Mouse (Mus musculus) embryonic fibroblast, embryonic 13.5 days (primary cell): ENCODE measurements around the gene Cyp4f18. TPM values are rescaled to one million over a fixed set of nuclear protein-coding genes. Genes with fewer than 3 reads are reported as not detected.

ENCODE experiments used
- H3K27ac ChIP-seq: 2 replicates; pipeline ENCODE4 v1.5.1; 2012; ENCODE audit warnings: low read length, control low read depth, inconsistent platforms; ENCODE audit not compliant: insufficient read depth
- H3K4me1 ChIP-seq: 2 replicates; pipeline ENCODE4 v1.6.1; 2011; ENCODE audit warnings: low read length; ENCODE audit not compliant: control insufficient read depth, insufficient read depth
- H3K4me3 ChIP-seq: 2 replicates; pipeline ENCODE4 v1.5.1; 2011; ENCODE audit warnings: mild to moderate bottlenecking, control low read depth, low read length; ENCODE audit not compliant: insufficient read depth
- CTCF ChIP-seq: IDR thresholded peaks from 2 replicates; pipeline ENCODE4 v1.5.1; 2011; ENCODE audit warnings: mild to moderate bottlenecking, control low read depth, low read length, moderate library complexity, borderline replicate concordance; ENCODE audit not compliant: insufficient read depth
- POLR2A ChIP-seq: IDR thresholded peaks from 2 replicates; pipeline ENCODE4 v1.6.1; 2011; ENCODE audit warnings: low read depth, mild to moderate bottlenecking, control low read depth, low read length, moderate library complexity
- polyA plus RNA-seq: library from polyadenylated mRNA; stranded (reverse); fragments of >200 nt; gene quantifications from 2 replicates; pipeline ENCODE4 v1.2.4, GENCODE M21; 2011; ENCODE audit warnings: low read depth; ENCODE audit not compliant: missing spikeins, insufficient read length

Cyp4f18 gene
- polyA plus RNA-seq, 1 experiment, result not detected

DNA sequence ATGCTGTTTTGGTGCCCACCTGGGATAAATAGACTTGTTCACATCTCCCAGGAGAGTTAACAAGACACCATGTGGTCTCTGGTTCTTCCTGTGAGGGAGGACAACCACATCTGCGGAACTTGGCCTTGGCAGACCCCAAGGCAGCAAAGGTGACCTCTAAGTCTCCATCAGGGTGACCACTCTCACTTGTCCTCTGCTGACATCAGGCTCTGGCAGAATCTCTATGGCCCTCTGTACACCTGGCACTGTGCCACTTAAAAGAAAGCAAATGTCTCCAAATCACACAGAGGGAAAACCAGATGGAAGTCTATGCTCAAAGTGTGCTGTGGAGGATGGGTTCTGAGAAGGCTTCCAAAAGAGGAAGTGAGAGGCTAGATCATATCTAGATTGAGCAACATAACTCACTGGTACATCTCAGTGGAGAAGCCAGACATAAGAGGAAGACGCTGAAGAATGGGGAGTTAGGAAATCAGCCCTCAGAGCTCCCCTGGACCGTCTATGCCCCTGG is 1.2 kb downstream of the Cyp4f18 start:
- TF ChIP-seq POLR2A (no peak), CTCF (no peak)

DNA sequence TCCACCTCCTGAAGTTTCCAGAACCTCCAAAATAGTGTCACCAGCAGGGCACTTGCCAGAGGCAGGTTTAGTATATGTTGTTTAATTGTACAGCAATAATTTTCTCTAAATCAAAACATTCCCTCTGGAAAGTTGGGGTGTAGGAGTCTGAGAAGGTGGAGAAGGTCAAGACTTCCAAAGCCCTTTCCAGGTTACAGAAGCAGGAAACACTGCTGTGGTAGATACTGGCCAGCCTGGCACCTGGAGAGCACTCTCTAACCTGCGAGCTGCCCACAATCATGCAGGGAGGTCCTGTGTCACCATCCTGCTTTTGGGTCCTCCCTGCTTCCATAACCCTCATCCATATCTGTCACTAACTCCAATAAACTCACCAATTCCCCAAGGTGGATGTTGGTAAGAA is 2.7 kb downstream of the Cyp4f18 start:
- Histone ChIP-seq H3K27ac (no peak overlapping the region), H3K4me1 (no peaks in the 10 kb centered on the region), H3K4me3 (no peak overlapping the region)
- TF ChIP-seq CTCF (no peak), POLR2A (no peak)

More for the DNA sequence above, 1.2 kb downstream of the Cyp4f18 start:
- Histone ChIP-seq H3K4me1 (no peaks in the 10 kb centered on the region), H3K27ac (no peak overlapping the region), H3K4me3 (no peak overlapping the region)

- TF ChIP-seq CTCF, result no peak
- TF ChIP-seq POLR2A, result no peak
- H3K4me3 ChIP-seq, result no peak overlapping the region
- H3K27ac ChIP-seq, result no peak overlapping the region
- no peaks in the 10 kb centered on the region for H3K4me1 ChIP-seq
Observed at GRCm38 (mm10) chr8:72005912-72006311, 3.5 kb downstream of the Cyp4f18 start.

DNA sequence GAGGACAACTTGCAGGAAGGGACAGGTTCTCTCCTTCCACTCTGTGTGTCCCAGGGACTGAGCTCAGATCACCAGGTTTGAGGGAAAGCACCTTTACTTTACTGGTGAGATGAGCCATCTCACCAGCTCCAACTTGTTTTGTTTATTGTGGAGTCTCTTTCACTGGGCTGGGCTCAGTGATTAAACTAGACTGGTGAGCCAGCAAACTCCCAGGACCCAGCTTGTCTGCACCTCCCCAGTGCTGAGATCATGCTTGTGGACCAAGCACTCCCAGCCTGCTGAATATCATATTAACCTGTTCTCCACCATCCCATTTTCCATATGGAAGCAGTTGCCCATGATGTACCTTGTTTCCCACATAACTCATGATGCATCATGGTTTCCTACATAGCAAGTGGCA is 6.5 kb downstream of the Cyp4f18 start:
- TF ChIP-seq POLR2A (no peak), CTCF (no peak)
- Histone ChIP-seq H3K4me1 (no peaks in the 10 kb centered on the region), H3K27ac (no peak overlapping the region), H3K4me3 (no peak overlapping the region)

GRCm38 (mm10) chr8:72000223-72000622 is 9.2 kb downstream of the Cyp4f18 start:
- Histone ChIP-seq H3K4me3 (no peak overlapping the region), H3K27ac (no peak overlapping the region), H3K4me1 (no peaks in the 10 kb centered on the region)
- TF ChIP-seq CTCF (no peak), POLR2A (no peak)

DNA sequence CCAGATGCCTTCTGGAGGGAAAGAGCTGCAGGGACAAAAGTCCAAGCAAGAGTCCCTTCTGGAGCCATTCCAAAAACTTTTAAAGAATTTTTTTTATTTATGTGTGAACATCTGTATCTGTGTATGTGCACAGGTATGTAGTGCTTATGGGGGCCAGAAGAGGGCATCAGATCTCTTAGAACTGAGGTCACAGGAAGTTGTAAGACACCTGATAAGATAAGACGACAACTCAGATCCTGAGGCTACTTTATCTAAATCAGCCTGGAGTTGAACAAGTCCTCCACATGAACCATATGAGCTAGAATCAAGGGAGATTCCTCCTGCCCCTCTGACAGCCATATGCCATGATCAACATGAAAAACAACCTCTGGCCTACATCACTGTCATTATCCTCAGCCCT is 10.0 kb downstream of the Cyp4f18 start:
- no peaks in the 10 kb centered on the region for H3K4me1 ChIP-seq
- no peak overlapping the region for H3K27ac ChIP-seq
- no peak overlapping the region for H3K4me3 ChIP-seq
- TF ChIP-seq POLR2A (no peak), CTCF (no peak)

DNA sequence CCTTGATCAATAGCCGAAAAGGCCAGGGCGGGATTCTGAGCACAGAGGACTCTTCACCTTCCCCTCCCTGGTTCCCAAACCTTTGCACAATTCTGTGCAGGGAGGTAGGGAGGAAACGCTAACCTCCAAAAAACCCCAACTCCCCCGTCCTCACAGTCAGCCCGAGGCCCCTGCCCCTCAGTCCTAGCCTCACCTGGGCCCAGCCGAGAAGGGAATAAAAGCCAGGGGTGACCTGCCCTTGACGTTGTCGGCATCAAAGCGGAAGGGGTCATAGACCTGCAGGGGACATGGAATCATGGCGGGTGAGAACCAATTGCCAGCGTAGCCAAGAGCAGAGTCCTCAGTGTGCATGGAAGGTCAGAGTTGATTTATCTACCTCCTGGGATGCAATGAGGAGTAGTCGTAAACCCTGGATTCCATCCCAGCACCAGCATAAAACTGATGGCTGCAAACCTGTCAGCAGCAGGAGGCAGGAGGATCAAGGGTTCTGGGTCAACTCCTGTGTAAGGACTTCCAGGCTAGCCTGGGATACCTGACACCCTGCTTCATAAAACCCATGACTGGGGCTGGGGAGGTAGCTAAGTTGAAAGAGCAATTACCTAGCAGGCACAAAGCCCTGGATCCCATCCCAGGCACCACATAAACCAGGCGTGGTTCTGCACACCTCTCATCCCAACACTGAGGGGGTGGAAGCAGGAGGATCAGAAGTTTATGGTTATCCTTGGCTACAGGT is 20.4 kb downstream of the Cyp4f18 start:
- peak overlapping the region; percentile 32 for H3K4me3 ChIP-seq
- no peaks in the 10 kb centered on the region for H3K4me1 ChIP-seq

DNA sequence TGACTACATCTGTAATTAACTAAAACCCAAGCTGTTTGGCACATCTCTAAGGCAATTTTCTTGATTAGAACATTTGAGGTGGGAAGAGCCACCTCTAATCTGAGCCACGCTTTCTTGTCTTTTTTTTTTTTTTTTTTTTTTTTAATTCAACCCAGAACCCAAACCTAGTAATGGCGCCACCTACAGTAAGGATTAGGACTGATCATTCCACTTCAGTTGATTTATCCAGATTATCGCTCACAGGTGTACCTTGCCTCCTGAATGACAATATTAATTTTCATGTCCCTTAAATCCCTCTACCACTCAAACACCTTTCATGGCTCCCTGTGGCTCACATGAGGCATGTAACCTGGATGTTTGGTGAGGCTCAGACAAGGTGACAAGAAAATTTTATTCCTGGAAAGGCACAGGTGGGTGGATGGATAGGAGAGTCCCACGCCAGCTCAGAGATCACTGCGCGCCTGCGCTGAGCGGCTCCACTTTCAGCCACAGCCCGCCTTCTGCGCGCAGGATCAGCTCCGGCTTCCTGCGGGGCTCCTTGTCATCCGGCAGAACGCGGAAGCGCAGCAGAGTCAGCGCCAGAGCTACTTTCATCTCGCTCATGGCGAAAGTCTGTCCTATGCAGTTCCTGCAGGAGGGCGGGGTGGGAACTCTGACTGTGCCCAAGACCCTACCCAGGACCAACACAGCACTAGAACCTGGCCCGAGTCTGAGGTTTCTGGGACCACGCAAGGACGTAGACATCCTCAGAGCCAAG is 21.1 kb downstream of the Cyp4f18 start:
- no peaks in the 10 kb centered on the region for H3K4me1 ChIP-seq
- H3K4me3 ChIP-seq, result peak overlapping the region; percentile 32
- peak; percentile 70 for TF ChIP-seq POLR2A
- TF ChIP-seq CTCF, result no peak
- no peak overlapping the region for H3K27ac ChIP-seq

More for the DNA sequence above, 20.4 kb downstream of the Cyp4f18 start:
- TF ChIP-seq CTCF, result no peak
- TF ChIP-seq POLR2A, result no peak
- H3K27ac ChIP-seq, result no peak overlapping the region

DNA sequence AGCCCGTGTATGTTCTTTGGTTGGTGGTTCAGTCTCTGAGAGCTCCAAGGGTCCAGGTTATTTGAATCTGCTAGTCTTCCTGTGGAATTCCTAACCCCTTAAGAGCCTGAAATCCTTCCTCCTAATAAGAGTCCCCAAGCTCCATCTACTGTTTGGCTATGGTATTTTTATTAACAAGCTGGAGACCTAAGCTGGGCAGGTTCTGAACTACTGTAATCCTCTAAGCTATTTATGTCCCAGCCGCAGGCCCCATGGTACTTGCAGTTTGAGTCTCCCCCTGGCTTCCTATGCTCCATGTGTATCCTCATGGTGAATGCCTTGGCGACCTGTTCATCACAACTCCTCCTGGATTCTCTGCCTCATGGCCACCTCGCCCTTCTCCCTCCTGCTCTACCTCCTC is 24.8 kb downstream of the Cyp4f18 start:
- no peak overlapping the region for H3K27ac ChIP-seq
- no peaks in the 10 kb centered on the region for H3K4me1 ChIP-seq
- no peak for TF ChIP-seq CTCF
- no peak for TF ChIP-seq POLR2A
- no peak overlapping the region for H3K4me3 ChIP-seq

DNA sequence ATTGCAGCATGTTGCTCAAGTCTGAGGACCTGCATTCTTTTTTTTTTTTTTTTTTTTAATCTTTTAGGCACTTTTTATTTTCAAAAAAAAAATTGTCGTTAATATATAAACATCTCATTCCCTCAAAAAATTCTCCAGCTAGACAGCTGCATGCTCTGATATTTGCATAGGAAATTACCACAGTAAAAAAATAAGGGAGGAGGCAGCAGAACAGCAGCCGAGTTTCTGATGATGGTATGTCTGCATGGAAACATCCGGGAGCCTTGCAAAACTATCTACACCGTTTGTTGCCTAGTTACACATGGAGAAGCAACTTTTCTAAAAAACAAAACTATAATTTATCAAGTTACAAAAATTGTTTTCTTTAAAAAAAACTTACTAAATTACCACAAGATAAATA is 28.0 kb downstream of the Cyp4f18 start:
- Histone ChIP-seq H3K4me3 (no peak overlapping the region), H3K4me1 (no peaks in the 10 kb centered on the region), H3K27ac (no peak overlapping the region)
- TF ChIP-seq CTCF (no peak), POLR2A (no peak)
